Mouse (Mus musculus) kidney, postnatal 4 days (tissue): ENCODE data around the gene Ccdc85c.

ENCODE experiments used
- DNase-seq, 2 experiments: peaks; one replicate each; pipeline ENCODE4 v3.0.0; 2021; ENCODE audit warnings: mixed read lengths in 2 of 2

Gene Ccdc85c

DNA sequence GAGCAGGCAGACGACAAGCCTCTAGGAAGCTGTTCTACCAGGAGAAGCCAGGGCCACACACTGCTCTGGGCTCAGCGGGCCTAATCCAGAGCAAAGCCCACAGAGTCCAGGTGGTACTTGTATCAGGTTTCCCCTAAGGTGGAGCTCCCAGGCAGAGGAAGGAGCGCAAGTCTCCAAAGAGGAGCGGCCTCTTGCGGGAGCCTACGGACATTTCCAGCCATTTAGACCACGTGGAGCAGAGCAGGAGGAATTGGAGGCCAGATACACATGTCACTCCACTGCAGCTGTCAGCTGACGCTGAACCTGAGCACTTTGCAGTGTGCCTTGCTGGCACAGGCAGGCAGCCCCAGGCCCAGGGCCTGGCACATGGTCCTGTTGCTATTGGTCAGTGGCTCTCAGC lies 60.1 kb downstream of the Ccdc85c start:
- no peak for DNase-seq

DNA sequence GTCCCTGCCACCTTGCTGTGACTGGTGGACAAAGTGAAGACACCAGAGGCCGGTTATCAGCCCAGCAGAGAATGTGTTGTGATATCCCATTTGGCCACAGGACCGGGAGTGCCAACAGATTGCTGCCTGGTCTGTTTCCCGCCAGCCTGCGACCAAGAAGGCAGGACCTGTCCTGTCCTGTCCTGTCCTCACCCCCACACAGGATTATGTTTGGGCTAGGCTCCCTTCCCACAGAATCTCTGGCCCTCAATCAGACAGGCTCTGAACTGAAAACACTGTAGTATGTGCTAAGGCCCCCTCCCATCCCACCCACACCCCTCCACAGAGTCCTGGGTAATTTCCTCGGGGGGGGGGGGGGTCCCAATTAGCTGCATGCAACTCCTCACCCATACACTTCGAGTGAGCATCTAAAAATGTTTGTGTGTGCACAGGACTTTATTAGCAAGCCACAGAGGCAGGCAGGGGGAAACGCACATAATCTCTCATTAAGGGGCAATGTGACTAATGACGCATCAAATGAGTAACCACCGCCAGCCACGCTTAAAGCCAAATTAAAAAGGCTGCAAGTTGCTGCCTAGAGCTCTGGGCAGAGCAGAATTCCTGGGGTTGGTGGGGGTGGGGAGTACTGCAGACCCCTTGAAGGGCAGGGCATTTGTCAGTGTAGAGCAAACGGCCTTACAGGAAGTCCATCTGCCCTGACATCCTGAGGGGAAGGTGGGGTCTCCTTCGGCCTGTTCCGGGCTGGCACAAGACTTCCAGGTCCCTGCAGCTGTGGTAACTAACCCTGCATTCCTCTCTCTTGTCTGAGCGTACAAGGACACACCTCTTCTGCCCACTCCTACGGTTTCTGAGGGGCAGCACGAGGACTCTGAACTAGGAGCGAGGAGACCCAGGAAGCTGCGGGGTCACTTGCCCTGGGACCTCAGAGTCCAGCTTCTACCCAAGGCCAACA lies 61.9 kb downstream of the Ccdc85c start:
- DNase-seq = peak in 1 of 2 experiments; percentile 50

DNA sequence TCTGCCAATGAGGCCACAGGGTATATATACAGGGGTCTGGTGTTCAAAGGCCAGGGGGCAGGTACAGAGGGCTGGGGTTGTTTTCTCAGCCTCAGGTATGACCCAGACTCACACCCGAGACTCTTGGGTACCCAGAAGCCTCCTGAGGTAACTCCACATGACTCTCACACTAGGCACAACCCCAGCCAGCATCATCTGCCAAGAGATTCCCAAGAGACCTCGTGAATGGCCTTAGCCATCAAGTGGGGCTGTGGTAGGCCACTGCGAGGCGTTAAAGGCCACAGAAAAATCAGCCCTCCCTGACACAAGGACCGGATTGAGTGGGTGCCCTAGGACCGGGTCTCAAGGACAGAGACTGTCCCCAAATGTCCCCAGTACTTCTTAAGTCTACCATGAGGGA lies 62.7 kb downstream of the Ccdc85c start:
- DNase-seq = no peak

DNA sequence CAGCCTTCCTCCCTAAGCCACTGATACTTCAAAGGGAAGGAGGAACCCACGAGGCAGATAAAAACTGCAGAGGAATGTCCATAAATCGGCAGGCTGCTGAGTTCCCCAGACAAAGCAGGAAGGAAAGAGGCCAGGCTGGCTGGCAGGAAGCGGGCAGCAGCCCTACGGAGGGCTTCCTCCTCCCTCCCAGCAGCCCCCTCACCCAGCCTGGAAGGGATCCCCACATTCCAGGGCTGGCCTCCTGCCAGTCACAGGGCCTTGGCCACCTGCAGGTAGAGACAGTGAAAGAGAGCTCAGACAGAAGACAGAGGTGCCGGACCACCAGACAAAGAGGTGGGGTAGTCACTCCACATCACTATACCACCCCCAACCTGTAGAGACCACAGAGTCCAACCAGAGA lies 63.2 kb downstream of the Ccdc85c start:
- peak in 1 of 2 experiments; percentile 49 for DNase-seq

DNA sequence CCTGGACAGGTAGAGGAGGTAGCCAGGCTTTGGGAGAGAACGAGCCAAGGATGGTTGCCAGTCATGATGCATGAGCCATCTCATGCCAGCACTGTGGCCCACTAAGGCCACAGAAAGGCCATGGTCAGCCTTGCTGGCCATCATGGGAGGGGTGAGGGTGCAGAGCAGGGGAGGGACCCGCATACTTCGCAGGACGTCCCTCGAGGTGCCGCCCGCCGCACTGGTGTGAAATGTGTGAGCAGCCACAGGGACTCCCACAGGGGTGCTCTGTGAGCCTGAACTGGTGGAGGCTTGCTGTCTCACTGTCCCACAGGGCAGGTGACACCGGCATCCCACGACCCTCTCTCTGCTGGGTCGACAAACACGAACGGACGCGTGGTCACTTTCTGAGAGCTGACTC lies 64.6 kb downstream of the Ccdc85c start:
- no peak for DNase-seq

DNA sequence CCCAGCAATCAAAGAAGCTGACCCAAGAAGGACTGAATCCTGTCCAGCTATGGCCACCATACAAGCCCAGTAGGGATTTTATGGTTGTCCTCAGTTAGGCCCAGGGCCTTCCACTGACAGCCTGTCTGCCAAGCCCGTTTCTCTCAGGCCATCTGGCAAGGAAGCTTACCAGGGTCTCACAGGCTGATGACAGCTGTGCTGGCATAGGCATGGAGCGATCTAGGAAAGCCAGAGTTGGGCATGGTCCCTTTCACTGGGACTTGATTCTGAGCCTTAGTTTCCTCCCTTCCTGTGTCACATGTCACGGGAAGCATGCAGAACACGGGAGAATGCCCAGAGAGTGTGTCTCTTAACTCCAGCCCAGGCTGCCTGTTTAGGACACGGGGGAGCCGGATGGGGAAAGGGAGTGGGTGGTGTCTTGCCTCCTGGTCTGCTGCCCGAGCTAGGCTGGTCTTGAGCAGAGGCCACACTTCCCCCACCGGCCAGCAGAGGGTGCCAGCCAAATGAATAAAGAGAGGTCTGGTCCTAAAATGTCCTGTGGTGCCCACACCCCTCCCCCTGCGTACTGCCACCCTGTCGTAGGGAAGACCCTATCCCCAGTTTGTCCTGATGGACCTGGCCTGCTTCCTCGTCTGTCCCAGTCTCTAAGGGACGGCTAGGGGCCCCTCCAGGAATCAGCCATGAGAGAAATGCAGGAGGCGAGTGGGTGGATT lies 66.3 kb downstream of the Ccdc85c start:
- DNase-seq = peak; percentile 87 to 90

DNA sequence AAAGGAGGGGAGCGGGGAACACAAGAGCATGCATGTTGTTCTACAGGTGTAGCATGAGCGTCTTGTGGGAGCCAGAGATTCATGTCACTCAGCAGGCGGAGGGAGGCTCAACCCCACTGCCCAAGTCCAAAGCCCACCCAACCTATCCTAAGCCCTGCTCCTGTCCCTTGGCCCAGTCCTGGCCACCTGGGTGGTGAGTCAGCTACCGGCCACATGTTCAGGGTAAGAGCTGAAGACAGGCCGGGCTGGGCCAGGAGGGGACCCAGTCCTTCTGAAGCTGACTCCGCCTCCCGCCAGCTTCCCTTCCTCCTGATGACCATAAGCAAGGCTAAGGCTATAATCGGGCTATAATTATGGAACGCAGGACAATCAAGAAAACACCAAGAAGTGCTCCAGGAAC lies 67.0 kb downstream of the Ccdc85c start:
- peak in 1 of 2 experiments; percentile 11 for DNase-seq

DNA sequence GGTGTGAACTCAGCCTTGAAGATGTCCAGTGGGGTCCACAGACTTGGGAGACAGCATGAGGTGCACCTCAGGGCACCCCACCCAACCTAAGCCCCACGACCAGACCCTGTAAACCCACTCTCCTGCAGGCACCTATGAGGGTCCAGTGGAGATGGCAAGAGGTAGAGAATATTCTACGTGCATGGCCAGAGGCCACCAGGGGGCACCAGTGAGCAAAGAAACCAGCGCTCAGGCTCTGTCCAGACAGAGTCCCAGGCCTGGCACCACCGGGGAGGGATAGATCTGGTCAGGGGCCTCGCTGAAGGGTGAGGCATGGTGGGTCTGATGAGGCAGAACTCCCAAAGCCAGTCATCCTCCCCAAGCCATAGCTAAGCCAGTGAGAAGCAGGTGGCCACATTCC lies 68.6 kb downstream of the Ccdc85c start:
- DNase-seq = peak; percentile 92

DNA sequence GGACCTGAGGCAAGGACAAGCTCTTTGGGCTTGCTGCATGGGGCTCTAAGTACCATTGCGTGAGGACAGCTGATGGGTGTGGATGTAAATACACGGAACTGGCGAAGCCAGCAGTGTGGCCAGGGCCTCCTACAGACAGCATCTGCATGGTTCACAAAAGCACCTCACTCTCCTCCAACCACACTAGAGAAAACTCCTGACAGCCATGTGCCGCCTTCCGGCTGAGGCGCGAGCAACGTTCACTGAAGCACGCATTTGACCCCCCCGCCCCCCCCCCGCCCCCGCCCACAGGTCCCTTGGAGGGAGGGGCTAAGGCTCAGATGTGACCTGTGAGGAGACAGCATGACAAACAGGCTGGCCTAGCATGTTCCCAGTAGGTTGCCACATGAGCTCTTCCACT lies 70.2 kb downstream of the Ccdc85c start:
- DNase-seq = no peak

DNA sequence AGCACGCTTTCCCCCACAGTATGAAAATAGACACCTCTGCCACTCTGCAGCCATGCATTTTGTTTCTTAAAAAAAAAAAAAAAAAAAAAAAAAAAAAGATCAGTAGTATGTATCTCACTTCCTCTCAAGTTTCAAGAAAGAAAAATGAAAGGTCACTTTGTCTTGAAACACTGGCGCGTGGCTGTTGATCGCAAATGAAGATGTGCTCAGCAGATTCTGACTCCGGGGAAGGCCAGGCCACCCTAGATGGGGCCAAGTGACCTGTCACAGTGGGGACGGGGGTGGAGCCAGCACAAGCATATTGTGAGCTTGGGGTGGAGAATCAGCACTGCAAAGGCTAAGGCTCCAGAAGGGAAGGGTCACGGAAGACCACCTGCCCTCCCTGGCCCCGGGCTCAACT lies 71.3 kb downstream of the Ccdc85c start:
- DNase-seq = peak in 1 of 2 experiments; percentile 4

DNA sequence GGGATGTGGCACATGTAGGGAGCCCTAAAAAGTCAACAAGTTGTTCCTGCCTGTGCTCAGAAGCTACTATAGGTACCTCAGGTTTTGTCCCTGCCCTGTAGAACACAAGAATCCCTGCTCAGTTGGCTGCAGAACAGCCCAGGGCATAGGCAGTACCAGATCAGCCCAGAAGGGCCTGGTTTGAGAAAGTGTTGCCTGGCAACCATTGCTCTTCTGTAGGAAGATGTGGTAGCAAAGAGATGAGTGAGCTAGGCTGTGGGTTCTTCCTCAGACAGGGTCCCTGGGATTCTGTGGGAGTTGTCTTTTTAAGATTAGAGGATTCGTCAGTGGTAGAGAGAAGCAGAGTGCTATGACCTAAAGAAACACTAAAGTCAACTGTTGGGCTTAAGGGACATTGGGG lies 75.1 kb downstream of the Ccdc85c start:
- no peak for DNase-seq

DNA sequence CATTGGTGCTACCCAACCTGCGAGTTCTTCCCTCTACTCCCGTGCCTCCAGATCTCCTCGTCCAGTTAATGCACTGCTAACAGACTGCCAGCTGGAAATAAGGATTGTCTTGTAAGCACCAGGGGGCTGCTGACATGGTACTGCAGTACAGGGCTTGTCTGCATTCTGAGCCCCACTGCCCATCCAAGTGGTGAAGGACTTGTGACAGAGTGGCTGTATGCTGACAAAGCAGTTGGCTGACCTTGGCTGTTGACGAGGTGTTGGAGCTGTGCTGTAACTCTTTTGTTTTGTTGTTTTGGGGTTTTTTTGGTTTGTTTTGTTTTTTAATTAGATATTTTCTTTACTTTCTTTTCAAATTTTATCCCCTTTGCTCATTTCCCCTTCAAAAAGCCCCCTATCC lies 76.8 kb downstream of the Ccdc85c start:
- no peak for DNase-seq

DNA sequence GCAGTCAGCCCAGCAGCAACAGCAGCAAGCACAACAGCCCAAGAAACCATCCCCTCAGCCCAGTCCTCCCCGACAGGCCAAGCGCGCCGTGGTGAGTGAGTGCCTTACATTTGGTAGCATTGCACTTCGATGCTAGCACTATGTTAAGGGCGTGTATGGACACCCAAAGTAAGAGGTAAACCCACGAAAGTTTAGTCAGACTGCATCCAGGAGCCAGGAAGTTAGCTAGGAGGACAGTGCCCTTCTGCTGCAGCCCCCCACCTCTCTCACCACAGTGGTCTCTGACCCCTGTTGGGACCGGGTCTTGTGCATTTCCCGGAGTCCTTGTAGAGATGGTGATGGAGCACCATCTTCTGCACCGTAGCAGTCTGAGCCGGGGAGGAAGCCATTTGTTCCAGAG lies 79.5 kb downstream of the Ccdc85c start:
- no peak for DNase-seq

DNA sequence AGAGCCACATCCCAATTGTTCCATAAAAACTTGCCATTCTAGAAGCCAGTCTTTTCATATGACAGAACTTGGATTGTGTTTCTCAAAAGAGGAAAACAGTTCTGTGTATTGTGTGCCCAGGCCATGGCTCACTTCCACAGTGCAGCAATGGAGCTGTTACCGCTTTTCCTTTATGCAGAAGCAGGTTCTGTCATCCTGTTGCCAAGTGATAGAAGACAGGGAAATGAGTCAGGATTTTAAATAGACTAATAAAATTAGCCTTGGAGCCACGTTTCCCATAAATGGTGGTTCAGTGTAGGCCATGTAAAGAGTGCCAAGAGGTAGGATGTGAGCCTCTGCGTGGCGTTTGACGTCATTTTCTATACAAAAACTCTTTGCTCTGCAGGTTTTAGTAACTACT lies 81.3 kb downstream of the Ccdc85c start:
- DNase-seq = no peak

DNA sequence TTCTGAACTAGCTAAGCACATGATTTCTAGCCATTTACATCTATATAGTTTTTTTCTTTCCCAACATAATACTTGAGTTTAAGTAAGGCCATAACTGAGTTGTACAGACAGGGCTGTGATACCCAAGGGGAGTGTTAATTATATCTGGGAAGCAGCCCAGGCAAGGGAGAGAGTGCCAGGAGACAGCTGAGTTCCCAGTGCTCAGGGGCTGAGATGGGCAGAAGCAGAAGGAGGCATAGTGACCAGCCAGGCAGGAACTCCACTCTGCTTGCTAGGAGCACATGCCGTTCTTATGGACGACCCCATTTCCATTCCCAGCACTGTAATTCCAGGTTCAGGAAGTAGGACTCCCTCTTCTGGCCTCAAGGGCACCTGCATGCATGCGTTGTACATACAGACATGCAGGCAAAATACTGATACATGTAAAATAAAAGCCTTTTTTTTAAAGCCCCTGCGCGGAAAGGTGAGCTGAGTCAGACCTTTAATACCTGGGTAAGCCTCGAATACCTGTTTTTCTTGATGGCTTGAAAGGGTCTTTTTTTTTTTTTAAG lies 87.6 kb downstream of the Ccdc85c start:
- DNase-seq = no peak

DNA sequence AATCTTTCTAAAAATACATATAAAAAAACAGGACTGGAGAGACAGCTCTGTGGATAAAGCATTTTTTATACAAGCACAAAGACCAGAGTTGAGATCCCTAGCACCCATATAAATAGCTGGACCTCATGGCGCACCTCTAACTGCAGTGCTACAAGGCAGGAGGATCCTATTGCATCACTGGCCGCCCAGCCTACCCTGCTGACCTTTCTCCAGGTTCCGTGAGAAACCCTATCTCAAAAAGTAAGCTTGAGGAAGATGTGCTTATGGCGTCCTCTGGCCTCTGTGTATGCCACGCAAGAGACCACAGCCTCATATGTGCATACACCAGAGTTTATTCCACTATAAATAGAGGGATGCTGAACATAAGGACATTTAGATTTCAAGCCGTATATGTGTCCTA lies 93.5 kb downstream of the Ccdc85c start:
- DNase-seq = no peak

DNA sequence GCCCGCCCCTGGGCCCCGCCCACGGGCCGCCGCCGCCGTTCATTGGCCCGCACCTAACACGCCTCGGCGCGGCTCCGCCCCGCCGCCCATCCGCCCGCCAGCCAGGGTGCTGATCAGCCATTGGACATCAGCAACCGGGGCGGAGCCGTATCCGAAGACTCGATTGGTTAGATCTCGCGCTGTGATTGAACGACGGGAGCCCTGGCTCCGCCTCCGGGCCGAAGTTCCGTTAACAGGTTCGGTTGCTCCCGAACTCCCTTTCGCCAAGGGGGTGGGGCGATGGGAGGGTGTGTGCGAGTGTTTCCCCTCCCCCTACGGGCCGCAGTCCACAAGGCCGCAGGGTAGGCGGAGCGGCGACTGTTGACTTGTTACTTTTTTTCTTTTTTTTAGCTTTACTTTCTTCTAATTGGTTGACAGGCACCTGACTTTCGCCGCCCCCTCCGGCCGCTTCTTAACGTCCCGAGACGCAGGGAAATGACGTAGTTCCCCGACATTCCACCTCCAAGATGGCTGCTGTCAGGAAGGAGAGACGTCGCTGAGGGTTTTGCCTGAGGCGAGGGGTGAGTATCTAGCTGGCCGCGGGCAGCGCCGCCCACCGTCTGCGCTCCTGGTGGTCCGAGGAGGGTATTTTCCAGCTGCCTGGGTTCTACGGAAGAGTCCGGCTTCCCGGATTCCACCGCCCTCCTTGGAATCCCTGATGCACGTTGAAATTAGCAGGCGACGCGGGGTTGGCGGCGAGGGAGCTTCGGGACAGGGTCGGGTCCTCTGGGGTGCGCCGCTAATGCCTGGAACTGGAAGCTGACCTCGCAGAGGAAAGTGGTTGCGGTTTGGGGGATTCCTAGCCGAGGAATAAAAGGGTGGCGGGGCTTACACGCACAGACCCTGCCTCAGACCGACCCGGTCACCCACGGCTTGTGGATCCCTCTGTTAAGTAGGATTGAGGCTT lies 95.6 kb downstream of the Ccdc85c start, which contains the start of gene Ccnk:
TSS of gene Ccnk (plus strand) at position 259 of the 946 bp plus-strand sequence.
- DNase-seq = peak; percentile 99 to 100

DNA sequence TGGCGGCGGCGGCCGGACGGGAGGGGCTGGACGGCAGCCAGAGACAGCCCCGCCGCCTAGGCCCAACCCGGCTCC lies 96.1 kb downstream of the Ccdc85c start, which contains the start of gene Setd3:
TSS of gene Setd3 (minus strand) at position 69 of the 75 bp plus-strand sequence.
- no peak for DNase-seq

DNA sequence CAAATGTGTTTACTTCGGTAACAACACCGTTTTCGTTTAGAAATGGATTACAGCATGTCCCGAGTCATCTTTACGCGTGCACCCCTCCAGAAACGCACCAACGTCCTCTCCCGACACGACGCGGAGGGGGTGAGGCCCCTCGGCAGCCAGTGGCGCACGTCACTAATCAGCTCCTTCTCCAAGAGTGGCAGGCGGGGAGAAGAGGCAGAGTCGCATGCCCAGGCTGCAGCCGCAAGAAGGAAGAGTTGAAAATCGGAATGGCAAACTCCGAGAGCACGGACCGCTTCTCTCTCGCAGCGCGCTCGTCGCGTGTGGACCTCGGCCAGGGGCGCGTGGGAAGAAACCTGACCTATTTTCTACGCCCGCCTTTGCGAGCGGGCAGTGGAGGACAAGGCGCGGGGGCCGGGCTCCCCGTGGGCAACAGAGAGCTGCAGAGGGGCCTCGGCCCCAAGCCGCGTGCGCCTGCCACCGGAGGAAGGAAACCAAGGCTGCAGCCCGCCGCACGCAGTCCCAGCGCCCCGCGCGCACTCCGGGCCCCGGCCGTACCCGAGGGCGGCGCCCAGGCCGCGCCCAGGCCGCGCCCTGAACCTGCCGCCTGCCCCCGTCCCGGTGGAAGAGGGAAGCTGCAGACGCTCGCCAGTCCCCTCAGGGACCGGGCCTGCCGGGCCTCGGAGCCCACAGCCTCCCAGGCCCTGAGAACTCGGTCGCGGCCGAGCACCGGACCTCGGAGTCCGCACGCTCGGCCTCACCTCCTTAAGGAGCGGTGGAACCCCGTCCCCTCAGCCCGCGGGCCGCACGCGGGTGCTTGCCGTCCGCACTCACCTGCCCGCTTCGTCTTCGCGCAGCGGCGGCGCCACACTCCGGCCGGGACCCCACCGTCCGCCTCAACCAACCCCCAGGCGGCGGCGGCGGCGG lies 96.6 kb downstream of the Ccdc85c start:
- peak in 1 of 2 experiments; percentile 73 for DNase-seq

DNA sequence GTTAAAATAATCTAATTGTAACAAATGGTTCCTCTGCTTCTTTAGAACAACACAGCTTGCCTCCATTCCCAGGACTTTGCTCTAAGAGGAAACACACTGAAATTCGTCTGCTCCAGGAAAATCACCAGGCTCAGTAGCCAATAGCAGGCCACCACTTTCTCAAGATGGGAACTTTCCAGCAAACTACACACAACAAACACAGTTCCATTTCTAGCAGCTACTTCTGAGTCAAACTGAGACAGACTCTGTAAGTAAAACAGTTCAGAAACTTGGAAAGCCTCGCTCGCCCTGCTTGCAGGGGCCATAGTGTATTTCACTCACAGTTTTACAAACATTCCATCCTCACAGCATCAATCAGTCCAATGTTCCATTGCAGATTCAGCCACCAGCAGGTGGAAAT lies 98.9 kb downstream of the Ccdc85c start:
- no peak for DNase-seq

DNA sequence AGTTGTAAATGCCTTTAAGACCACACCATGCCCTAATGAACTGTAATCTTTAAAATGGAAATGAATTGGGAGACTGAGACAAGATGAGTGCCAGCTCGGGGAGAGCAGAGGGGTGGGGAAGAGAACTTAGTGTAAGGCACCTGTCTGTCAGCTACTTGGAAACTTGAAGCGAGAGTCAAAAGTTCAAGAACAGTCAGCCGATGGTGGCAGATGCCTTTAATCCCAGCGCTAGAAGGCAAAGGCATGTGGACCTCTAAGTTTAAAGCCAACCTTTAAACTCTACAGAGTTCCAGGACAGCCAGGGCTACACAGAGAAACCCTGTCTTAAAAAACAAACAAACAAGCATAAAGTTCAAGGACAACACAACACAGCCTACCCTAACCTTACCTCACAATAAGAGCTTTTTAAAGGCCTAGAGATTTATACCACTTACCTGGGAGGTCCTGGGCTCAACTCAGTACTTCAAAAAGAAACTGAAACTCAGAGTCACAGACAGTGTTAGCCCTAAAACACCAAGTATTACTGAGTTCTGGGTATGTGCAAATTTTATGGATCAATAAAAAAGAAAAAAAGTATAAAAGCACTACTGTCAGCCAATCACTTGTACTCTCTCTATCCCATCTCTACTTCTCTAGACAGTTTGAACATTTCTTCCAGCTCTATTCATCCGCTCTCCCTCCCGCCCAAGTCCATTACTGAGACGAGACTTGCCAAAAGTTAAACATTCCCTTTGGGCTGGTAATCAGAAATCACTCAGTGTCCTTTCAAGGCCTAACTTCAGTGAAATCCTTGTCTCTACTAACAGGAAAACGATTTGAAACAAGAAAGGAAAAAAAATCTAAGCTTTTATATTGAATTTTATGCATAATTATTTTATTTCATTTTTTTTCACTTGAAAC lies 100.4 kb downstream of the Ccdc85c start:
- no peak for DNase-seq
